10 mouse cellular contexts compared by ENCODE assay signal in the genomic region with DNA sequence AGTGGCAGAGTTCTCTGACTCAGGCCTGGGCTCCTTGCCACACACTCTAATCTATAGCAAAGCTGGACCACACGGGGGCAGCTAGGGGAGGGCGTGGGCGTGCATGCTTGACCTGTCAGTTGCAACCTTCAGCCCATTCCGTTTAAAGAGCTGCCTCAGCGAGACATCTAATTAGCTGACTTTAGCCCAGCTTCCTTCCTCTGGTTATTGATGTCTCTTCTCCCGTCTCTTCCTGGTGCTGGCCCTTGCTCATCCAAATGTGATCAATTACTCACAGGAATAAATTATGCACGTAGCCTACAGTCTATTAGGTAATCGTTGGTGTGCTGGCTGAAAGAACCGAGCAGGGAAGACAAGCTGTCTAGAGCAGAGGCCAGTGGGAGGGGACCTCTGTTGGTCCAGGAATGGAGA.
DNase-seq lines count a peak whose midpoint lies in the region; ATAC-seq and TF ChIP-seq lines count a peak whose summit lies in the region.
"Had no signal": no experiment of that assay in that cellular context is flagged by ENCODE, and none has a peak within 500 bp of the region (broad histone marks: within the 10 kb centered on the region; RNA-seq: fewer than 3 reads in every experiment).

No protein-coding gene starts in this region.

- TF ChIP-seq POLR2A in lung, adult 2 months (IDR thresholded peaks at IDR 0.05; ENCODE audit: borderline replicate concordance, extremely low read depth, low read depth, low read length): no peak

- peak; percentile 31 for DNase-seq in hindbrain, embryonic 10.5 days (ENCODE audit: low spot score)
- DNase-seq in 3T3-L1 (ENCODE audit: low read depth, low spot score): peak; percentile 86
- peak; percentile 88 for DNase-seq in adrenal gland, adult 2 months
- no peak for DNase-seq in lung, adult 2 months
- DNase-seq in left cerebral cortex, postnatal 36 days (ENCODE audit: low spot score in 2 of 2): no peak
- no peak for DNase-seq in right cerebral cortex, postnatal 4 days

- intact Hi-C loops in left cerebral cortex, postnatal 36 days (cut with DNase I): loop anchor here (5.0 to 10.0 kb wide), 3 partner anchors 121 to 421 kb away; no protein-coding TSS in a partner anchor

- H3K27ac ChIP-seq in hindbrain, embryonic 10.5 days: no peak overlapping the region
- no peak overlapping the region for H3K27ac ChIP-seq in hindbrain, embryonic 16.5 days (ENCODE audit: low read depth, low read length)
- H3K27ac ChIP-seq: heart, embryonic 15.5 days; neural tube, embryonic 13.5 days had no signal

- peaks cover 27% of the 10 kb centered on the region for H3K4me1 ChIP-seq in hindbrain, embryonic 10.5 days (replicated peaks)
- H3K4me1 ChIP-seq in hindbrain, embryonic 16.5 days (ENCODE audit: control insufficient read depth, insufficient read depth, low read depth, low read length): peaks cover 2% of the 10 kb centered on the region; the same call in 1 of the 2 replicates
- no peaks in the 10 kb centered on the region for H3K4me1 ChIP-seq in lung, adult 2 months (ENCODE audit: control insufficient read depth, insufficient read depth, low read length)

- WGBS in hindbrain, embryonic 10.5 days: 19% methylated on average over 9 of the region's 9 CpGs
- WGBS in hindbrain, embryonic 16.5 days: 11% methylated on average over 9 of the region's 9 CpGs
- WGBS in lung, adult 2 months: 26% methylated on average over 9 of the region's 9 CpGs

- no peaks in the 10 kb centered on the region for H3K9me3 ChIP-seq in hindbrain, embryonic 10.5 days
- H3K9me3 ChIP-seq in hindbrain, embryonic 16.5 days (ENCODE audit: control insufficient read depth, low read length): no peaks in the 10 kb centered on the region
- H3K9me3 ChIP-seq: heart, embryonic 15.5 days; neural tube, embryonic 13.5 days had no signal

- no peak overlapping the region for H3K4me3 ChIP-seq in hindbrain, embryonic 10.5 days
- no peak overlapping the region for H3K4me3 ChIP-seq in hindbrain, embryonic 16.5 days (ENCODE audit: low read length)
- no peak overlapping the region for H3K4me3 ChIP-seq in lung, adult 2 months (replicated peaks; ENCODE audit: extremely low read depth, low read depth, low read length)
- H3K4me3 ChIP-seq: heart, embryonic 15.5 days; neural tube, embryonic 13.5 days had no signal

- no peaks in the 10 kb centered on the region for H3K36me3 ChIP-seq in hindbrain, embryonic 10.5 days
- no peaks in the 10 kb centered on the region for H3K36me3 ChIP-seq in hindbrain, embryonic 16.5 days (ENCODE audit: control insufficient read depth, insufficient read depth, low read length)
- H3K36me3 ChIP-seq: heart, embryonic 15.5 days; neural tube, embryonic 13.5 days had no signal

- TF ChIP-seq CTCF in lung, adult 2 months (IDR thresholded peaks at IDR 0.05; ENCODE audit: insufficient read depth, low read length): 0 out of 2 replicates have a peak, but pooled peaks have one; percentile 11

- no peak overlapping the region for H3K9ac ChIP-seq in hindbrain, embryonic 16.5 days (ENCODE audit: low read depth, low read length)
- H3K9ac ChIP-seq: heart, embryonic 15.5 days; neural tube, embryonic 13.5 days had no signal

- ATAC-seq in hindbrain, embryonic 16.5 days: no peak
- ATAC-seq in inflammation-experienced regulatory T-cells, adult 6 months: no peak

- peaks cover 62% of the 10 kb centered on the region for H3K27me3 ChIP-seq in hindbrain, embryonic 10.5 days (ENCODE audit: insufficient read depth, poor library complexity, severe bottlenecking)
- H3K27me3 ChIP-seq in hindbrain, embryonic 16.5 days (replicated peaks; ENCODE audit: control insufficient read depth, insufficient read depth, low read length): peaks cover 3% of the 10 kb centered on the region; the same call in 1 of the 2 replicates

- H3K4me2 ChIP-seq in hindbrain, embryonic 16.5 days (ENCODE audit: low read length): no peak overlapping the region
- H3K4me2 ChIP-seq: heart, embryonic 15.5 days; neural tube, embryonic 13.5 days had no signal

Comparison
In these comparisons a context has a peak if more than half of its experiments do, and no peak if none do; other contexts are left out.
1. DNase-seq: peak in hindbrain, embryonic 10.5 days (single experiment), 3T3-L1 (single experiment) and adrenal gland, adult 2 months (single experiment); none in lung, adult 2 months (single experiment), left cerebral cortex, postnatal 36 days (0 of 2) and right cerebral cortex, postnatal 4 days (single experiment).